In the genomic region with DNA sequence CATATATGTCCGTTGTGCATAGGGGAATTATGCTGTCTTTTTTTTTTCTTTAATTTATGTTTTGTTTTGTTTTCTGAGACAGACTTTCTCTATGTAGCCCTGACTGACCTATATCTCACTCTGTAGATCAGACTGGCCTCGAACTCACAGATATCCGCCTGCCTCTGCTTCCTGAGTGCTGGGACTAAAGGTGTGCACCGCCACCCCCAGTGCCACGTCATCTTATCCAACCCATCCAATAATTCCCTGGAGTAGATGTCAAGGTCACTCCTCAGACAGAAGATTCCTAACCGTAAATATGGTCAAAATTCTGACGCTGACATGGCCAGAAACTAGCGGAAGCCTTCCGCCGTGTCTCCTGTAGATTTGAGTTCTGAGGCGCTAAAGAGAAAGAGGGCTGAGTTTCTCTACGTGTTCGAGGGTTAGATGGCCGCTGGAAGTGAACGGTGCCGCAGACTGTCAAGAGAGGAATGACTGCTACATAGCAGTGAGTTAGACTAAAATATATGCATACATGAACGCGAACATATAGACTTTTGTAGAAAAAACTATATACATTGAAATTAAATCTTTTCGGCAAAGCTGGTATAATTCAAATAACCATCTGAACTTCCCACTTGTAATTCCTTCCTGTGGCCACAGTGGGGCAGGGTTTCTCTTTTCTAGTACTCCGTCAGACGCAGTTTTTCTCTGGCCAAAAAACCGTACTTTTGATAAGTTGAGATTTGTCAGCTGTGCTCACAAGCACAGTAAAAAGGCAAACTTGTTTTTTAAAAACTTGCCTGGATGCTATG, we compare ENCODE assay signal across 8 mouse cellular contexts. TPM values are rescaled to one million over a fixed set of nuclear protein-coding genes. Genes with fewer than 3 reads are reported as not detected.
DNase-seq lines count a peak whose midpoint lies in the region; ATAC-seq and TF ChIP-seq lines count a peak whose summit lies in the region.

No protein-coding gene starts in this region.

- peak overlapping the region; percentile 44; the same call in 1 of the 2 replicates for H3K9ac ChIP-seq in limb, embryonic 14.5 days (ENCODE audit: low read depth, low read length, severe bottlenecking)
- no peak overlapping the region for H3K9ac ChIP-seq in midbrain, embryonic 15.5 days

- no peak overlapping the region for H3K27ac ChIP-seq in limb, embryonic 14.5 days (replicated peaks; ENCODE audit: low read depth, low read length)
- no peak overlapping the region for H3K27ac ChIP-seq in midbrain, embryonic 15.5 days

- TF ChIP-seq POLR2A in limb, embryonic 14.5 days (IDR thresholded peaks at IDR 0.05; ENCODE audit: borderline replicate concordance, extremely low read depth, insufficient read depth, insufficient read length), result no peak

- no peaks in the 10 kb centered on the region for H3K27me3 ChIP-seq in limb, embryonic 14.5 days (ENCODE audit: control insufficient read depth, insufficient read depth, low read length)
- H3K27me3 ChIP-seq in midbrain, embryonic 15.5 days (replicated peaks), result no peaks in the 10 kb centered on the region

- peak overlapping the region; percentile 34 for H3K4me3 ChIP-seq in limb, embryonic 14.5 days (replicated peaks; ENCODE audit: low read length)
- H3K4me3 ChIP-seq in midbrain, embryonic 15.5 days, result peak overlapping the region; percentile 20

- H3K9me3 ChIP-seq in limb, embryonic 14.5 days (ENCODE audit: control insufficient read depth, low read length), result no peaks in the 10 kb centered on the region
- H3K9me3 ChIP-seq in midbrain, embryonic 15.5 days, result no peaks in the 10 kb centered on the region

- H3K4me1 ChIP-seq in limb, embryonic 14.5 days (ENCODE audit: control insufficient read depth, insufficient read depth, low read length), result no peaks in the 10 kb centered on the region
- peaks cover 5% of the 10 kb centered on the region for H3K4me1 ChIP-seq in midbrain, embryonic 15.5 days

- H3K4me2 ChIP-seq in limb, embryonic 14.5 days (replicated peaks; ENCODE audit: low read depth, low read length, severe bottlenecking), result peak overlapping the region; percentile 54
- peak overlapping the region; percentile 42 for H3K4me2 ChIP-seq in midbrain, embryonic 15.5 days

- DNase-seq in 3T3-L1 (ENCODE audit: low read depth, low spot score), result peak; percentile 87
- peak; percentile 69 to 92 for DNase-seq in adrenal gland, adult (ENCODE audit: inconsistent age in 2 of 2, low spot score in 1 of 2)
- peak; percentile 90 for DNase-seq in embryo, embryonic 10.5 days (ENCODE audit: low spot score)
- DNase-seq in heart, adult 9 months (ENCODE audit: low spot score in 2 of 2), result peak; percentile 40 to 77
- peak; percentile 55 to 73 for DNase-seq in kidney, adult 8-10 months
- peak; percentile 87 for DNase-seq in limb, embryonic 14.5 days (ENCODE audit: low spot score)
- DNase-seq in spleen, postnatal 36 days (ENCODE audit: low spot score in 2 of 2), result peak; percentile 59 to 70

- 18% methylated on average over 22 of the region's 22 CpGs for WGBS in limb, embryonic 14.5 days
- WGBS in midbrain, embryonic 15.5 days, result 21% methylated on average over 22 of the region's 22 CpGs

- no peaks in the 10 kb centered on the region for H3K36me3 ChIP-seq in limb, embryonic 14.5 days (ENCODE audit: control insufficient read depth, insufficient read depth, low read length)
- no peaks in the 10 kb centered on the region for H3K36me3 ChIP-seq in midbrain, embryonic 15.5 days (replicated peaks)

- peak; percentile 21; the same call in 1 of the 2 replicates for ATAC-seq in limb, embryonic 14.5 days (ENCODE audit: low FRiP score, low read depth)
- 0 out of 2 replicates have a peak, but pooled peaks have one; percentile 19 for ATAC-seq in midbrain, embryonic 15.5 days (replicated peaks)

RNA-seq across cellular contexts. Expression of gene Ostc, which starts 5.7 kb away (rescaled TPM):
- polyA plus RNA-seq in limb, embryonic 14.5 days (2012; rRNA removed), result 274 and 285 TPM in 2 replicates
- 458 and 481 TPM in 2 replicates for polyA plus RNA-seq in limb, embryonic 14.5 days (2014; fragmentation: Nextera tagmentation; extraction: Ambion mirVana)
- 198 and 209 TPM in 2 replicates for polyA plus RNA-seq in midbrain, embryonic 15.5 days (2015; fragmentation: Nextera tagmentation; extraction: Ambion mirVana)

RNA-seq across cellular contexts. Expression of gene Rpl34, which starts 15.2 kb away (rescaled TPM):
- 2,544 and 3,424 TPM in 2 replicates for polyA plus RNA-seq in limb, embryonic 14.5 days (2012; rRNA removed)
- 1,076 and 1,174 TPM in 2 replicates for polyA plus RNA-seq in limb, embryonic 14.5 days (2014; fragmentation: Nextera tagmentation; extraction: Ambion mirVana)
- 524 and 551 TPM in 2 replicates for polyA plus RNA-seq in midbrain, embryonic 15.5 days (2015; fragmentation: Nextera tagmentation; extraction: Ambion mirVana)
